Mouse (Mus musculus): Measurements from ENCODE around the gene Cyth4.

Cyth4 gene

DNA sequence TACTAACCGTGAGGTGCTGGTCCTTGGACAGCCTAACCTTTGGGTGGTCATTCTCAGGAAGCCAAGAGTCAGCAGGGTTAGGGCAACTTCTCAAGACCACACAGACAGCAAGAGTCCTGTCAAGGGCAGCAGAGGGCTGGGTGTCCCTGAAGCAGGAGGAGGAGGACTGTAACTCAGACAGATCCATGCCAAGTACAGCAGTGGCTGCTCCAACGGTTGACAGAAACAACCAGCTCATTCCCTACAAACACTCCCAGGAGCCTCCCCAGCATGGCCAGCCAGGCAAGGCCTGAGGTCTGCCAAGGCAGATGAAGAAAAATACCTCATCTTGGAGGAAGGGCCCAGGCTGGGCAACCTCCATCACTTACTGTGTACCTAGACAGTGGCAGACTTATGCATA lies 20.1 kb downstream of the Cyth4 start:
- no peak for DNase-seq (ENCODE audit: low spot score)

DNA sequence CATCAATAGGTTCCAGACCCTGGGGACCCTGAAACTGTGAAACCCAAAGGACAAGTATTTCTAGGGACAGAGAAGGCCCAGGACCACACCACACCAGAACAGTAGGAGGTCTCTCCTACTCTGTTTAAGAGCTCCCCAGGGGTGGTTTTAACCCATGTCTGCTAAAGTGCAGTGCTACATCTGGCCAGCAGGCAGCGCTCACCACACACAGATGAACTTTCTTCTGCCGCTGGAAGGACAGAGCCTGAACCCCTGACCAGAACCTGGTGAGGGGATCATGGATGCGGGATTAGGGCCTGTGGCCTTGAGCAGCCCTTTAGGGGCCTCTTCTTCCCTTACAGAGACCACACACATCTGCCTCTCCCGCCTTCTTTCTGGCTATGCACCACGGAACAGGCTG lies 26.6 kb downstream of the Cyth4 start:
- peak; percentile 67 for DNase-seq (ENCODE audit: low spot score)

DNA sequence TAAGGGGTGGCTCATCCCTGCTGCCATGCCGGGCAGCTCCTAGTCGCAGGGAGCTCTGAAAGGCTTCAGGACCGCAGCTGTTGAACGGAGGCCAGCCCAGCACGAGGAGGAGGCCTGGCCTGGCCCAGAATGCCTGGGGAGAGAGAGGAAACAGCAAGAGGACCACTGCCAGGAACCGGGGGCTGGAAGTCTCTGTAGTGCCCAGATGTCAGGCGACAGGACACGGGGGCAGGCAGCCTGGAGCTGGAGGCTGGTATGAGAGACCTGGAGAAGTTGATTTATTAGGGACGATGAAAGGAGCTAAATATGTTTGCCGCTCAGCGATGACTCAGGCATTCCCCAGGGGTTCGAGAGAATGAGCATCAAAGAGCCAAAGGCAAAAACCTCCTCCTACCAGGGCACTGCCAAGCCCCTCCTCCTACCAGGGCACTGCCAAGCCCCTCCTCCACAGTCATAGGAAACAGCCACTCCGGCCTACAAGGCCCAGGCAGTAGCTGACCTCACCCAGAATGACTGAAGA lies 27.6 kb downstream of the Cyth4 start:
- DNase-seq (ENCODE audit: low spot score), result no peak

DNA sequence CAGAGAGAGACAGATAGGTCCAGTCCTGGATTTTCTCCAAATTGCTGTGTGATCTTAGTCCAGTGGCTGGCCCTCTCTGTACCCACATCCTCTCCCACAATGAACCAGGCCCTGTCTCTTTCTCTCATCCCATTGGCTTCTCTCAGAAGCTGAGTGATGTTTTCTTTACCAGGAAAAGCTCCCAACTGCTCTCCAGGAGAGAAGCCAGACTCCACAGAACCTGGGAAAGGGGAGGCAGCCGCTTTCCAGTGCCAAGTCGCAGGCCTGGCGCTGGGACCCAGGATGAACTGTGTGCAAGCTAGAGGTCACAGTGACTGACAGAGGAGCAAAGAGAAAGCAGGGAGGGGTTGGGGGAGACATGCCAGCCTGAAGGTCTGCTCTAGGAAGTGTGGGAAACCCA lies 28.1 kb downstream of the Cyth4 start:
- DNase-seq (ENCODE audit: low spot score), result no peak

DNA sequence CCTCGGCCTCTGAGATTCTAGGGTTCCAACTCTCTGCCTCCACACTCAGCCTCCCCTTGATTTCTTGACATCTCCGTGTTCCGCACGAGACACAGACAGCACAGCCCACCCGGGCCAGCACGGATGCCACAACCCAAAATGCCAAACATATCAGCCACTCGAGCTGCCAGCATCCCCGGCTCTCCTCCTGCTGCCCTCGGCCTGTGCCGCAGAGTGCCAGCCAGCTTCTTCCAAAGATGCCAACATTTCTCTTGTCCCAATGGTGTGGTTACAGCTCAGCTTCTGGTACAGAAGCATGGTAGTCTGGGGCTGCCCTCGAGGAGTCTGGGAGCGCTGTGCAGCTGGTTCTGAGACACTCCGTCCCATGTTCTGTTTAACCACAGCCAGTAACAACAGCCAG lies 29.4 kb downstream of the Cyth4 start:
- DNase-seq (ENCODE audit: low spot score), result no peak

DNA sequence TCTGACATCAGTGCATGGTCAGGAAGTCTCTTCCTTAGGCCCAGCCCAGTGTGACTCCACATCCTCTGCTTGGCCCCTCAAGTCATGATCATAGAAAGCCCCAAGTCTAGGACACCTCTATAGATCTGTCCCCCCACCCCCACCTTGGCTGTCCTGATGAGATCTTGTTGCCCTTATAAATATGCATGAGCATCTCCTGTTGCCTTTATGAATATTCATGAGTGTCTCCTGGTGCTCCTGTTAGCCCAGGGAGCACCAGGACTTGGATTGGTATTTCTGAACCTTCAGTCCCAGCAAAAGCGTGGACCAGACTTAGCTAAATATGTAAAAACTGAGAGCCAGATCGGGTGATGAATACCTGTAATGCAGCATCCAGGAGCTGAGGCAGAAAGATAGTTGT lies 35.5 kb downstream of the Cyth4 start:
- DNase-seq (ENCODE audit: low spot score), result no peak

DNA sequence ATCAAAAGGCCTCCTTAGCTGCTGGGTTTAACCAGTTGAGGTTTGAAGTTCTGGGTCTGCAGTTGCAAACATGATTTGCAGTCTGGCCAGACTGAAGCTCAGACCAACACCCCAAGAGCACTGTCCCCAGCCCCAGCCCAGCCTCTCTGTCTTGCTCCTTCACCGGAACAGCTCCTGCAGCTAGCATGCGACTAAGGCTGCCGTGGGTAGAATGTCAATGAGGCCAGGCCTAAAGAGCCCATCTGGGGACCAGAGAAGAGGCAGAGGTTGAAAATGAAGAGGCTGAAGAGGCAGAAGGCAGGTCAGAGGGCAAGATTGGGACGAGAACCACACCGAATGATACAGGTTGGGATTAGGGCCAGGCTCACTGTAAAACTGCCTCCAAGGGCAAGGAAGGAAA lies 36.6 kb downstream of the Cyth4 start:
- DNase-seq (ENCODE audit: low spot score), result no peak

DNA sequence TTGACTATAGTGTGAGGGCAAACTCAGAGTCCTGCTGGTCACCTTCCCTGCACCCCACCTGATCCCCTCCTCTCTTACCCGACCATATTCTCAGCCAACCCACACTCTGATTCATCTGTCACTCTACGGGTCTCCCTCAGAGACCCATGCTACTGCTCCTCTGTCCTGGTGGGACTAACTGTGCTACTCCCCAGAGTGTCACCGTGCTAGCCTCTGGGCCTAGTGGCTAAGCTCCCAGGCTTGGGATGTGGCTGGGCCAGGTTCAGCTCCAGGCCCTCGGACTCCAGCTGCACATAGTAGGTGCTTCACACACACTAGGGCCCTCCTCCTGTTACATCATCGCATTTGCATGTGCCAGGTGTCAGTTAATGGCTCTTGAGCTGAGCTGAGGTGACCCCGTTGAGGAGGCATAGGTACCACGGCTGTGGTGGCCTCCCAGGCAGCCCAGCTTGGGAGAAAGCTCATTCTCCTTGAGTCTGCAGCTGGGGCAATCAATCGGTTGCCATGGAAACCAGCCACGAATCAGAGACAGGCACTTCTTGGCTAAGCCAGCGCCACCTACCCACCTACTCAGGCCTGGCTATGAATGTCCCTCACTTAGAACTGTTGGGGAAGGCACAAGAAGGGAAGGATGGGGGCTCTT lies 37.4 kb downstream of the Cyth4 start:
- DNase-seq (ENCODE audit: low spot score), result peak; percentile 77

DNA sequence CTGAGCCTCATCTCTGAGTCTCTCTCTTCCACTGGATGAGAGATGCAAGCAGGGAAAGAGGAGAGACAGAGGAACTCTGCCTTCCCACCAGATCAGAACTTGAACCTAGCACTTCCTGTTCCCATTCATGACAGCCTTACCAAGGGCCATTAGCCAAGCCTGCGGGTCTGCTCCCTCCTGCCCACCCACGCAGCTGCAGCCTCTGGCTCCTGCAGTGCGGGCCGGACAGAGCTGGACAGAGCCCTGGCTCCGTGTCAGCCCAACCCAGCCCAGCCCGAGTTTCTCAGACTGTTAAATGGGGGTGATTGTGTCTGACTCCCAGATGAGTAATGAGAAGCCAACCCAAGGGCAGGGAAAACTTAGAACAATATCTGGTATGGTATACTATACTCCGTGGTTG lies 38.4 kb downstream of the Cyth4 start:
- DNase-seq (ENCODE audit: low spot score), result no peak

DNA sequence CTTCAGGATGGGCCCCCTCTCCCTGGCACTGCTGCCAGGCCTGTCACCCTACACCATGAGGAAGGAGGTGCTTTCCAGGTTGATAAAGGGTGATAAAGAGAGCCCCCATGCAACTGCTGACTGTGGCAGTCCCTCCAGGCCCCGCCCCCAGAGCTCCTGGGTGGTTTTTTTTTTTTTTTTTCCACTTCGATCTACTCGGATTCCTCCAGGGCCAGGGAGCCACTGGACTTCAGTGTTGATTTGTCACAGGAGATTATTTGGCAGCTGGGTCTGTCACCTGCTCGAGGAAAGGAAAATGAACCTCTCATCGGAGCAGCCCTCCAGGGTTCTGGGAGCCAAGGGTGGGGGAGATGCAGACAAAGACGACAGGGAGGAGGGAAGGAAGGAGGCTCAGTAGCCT lies 46.8 kb downstream of the Cyth4 start:
- no peak for DNase-seq (ENCODE audit: low spot score)

DNA sequence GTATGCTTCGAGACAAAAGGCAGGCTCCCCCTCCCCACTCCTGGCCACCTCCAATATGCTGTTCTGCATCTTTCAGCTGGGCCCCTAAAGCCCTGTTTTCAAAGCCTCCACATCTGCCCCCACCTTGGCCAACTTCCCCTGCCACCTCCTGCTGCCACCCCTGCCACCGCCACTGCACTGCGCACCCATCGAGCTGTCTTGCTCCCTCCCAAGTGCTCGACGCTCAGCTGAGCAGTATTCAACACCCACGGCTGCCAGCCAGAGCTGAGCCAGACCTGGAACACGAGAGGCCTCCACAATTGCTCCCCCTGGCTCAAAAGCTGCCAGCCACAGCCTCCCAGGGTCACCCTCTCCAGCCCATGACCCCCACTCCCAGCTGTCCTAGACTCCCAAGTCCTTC lies 47.8 kb downstream of the Cyth4 start:
- DNase-seq (ENCODE audit: low spot score), result no peak

DNA sequence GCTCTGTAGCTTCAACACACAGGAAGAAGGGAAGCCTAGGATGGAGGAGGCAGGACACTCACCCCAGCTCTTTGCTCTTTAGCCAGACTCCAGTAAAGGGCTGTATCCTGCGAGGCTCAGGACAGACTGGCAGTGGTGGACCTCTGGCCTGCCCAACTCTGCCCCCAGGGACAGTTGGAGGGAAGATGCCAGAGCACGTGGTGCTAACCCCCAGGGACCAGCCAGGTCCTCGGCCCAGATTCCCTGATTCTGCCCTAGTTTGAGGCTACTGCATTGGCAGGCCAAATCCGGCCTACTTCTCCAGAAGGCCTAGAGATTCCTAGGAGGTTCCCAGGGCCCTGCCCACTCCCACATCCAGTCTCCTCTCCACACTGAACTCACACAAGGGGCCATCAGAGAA lies 50.9 kb downstream of the Cyth4 start:
- DNase-seq (ENCODE audit: low spot score), result no peak

DNA sequence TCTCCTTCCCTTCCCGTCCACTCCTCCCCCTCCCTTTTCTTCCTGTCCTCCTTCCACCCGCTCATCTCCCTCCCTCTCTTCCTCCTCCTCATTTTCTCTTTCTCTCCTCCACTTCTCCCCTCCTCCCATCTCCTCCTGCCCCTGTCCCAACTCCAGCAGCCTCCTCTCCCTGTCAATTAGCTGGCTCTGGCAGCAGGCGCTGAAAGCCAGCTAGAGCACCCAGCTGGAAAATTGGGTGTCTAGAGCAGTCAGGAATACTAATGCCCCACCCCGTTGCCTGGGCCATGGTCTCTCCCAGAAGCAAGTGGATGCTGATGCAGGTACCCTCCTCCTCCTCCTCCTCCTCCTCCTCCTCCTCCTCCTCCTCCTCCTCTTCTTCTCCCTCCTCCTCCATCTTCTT lies 54.3 kb downstream of the Cyth4 start:
- DNase-seq (ENCODE audit: low spot score), result no peak

DNA sequence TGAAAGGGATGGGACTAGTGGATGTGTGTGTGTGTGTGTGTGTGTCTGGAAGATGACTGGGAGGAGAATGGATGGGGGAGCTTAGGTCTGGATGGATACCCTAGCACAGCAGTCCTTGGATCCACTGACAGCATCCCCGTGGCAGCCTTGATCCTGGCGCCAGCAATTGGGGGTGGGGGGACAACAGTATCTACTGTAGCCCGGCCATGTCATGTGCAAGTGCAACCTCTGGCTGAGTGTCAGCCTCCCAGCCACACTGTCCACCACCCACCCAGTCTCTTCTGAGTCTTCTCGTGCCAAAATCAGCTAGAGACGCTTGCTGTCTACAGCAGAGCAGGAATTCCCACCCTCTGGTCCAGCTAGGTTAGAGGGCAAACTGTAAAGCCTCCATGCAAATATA lies 67.4 kb downstream of the Cyth4 start:
- DNase-seq (ENCODE audit: low spot score), result no peak

DNA sequence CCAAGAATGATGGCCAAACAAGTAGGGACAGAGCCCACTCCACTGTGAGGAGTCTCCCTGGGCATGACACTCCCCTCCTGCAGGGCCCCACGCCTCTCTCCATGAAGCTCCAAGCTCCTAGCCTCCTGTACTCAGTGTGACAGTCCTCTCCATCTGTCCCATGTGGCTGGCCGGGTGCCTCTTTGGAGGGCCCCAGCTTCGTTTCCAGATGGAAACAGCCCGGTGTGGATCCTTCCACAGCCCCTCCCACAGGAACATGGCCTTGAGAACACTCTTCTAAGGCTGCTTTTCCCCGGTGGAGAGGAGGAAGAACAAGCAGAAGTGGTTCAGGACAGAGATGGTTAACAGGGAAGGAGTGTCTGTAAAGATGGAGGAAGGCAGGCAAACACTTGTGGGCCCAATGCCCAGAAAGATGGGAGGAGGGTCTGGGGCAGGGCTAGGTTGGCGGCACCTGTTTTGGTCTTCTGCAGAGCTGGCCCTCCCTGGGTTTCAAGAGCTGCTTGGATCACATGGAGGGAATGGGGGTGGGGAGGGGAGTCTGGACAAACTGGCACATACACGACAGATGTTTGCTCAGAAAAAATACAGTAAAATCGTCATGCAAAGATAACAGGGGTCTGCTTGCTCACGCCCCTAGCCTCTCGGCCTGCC lies 72.5 kb downstream of the Cyth4 start:
- DNase-seq (ENCODE audit: low spot score), result no peak

DNA sequence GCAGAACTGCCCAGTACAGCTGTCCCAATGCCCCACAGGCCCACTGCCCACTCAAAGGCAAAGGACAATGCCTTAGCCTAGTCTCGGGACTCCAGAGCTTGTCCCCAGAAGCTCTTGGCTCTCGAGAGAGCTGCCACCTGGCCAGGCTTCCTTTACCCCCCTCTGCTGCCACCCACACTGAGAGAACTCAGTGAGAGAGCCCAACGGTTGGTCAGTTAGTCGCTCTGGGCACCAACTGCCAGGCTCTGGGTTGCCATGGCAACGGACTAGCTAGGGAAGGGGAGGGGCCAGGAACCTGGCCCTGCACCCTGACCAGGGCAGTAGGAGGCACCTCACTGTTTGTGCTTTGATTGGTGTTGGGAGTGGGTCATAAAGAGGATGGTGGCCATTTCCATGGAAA lies 73.5 kb downstream of the Cyth4 start:
- no peak for DNase-seq (ENCODE audit: low spot score)

Data from left cerebral cortex, adult 11 months (tissue).